21 mouse cellular contexts compared by ENCODE assay signal in the genomic region with DNA sequence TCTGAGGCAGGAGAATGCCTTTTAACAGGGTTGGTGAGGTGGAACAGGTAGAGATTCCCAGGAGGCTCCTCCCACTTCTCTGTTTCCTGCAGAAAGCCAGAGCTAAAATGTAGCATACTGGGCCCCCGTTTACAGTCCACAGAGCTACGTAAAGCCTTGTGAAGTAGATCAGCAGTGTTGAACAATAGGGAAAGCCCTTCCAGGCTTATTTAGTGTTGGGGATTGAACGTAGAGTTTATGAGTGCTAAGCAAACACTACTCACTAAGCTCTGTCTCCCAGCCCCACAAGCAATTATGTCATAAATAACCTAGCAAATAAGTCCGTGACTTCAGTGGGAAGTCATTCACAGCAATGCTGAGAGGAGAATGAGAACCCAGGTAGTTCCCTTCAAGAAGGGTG.
DNase-seq lines count a peak whose midpoint lies in the region; ATAC-seq and TF ChIP-seq lines count a peak whose summit lies in the region.
"Had no signal": no experiment of that assay in that cellular context is flagged by ENCODE, and none has a peak within 500 bp of the region (broad histone marks: within the 10 kb centered on the region; RNA-seq: fewer than 3 reads in every experiment).

No protein-coding gene starts in this region.

- DNase-seq in kidney, adult 8-10 months = no peak
- no peak for DNase-seq in midbrain, postnatal 0 days (ENCODE audit: low spot score)
- DNase-seq: adrenal gland, adult 2 months; cerebellum, adult 8-10 months; gastrocnemius, postnatal 10 days; heart, adult 11 months; heart, postnatal 36 days; kidney, postnatal 14 days; layer of hippocampus, adult 9-11 months; liver, embryonic 13.5 days; lung, embryonic 14.5 days; lung, postnatal 4 days; spleen, adult 18-20 months; thymus, adult 18-20 months; thymus, postnatal 4 days had no signal

- H3K9me3 ChIP-seq in kidney, embryonic 14.5 days (ENCODE audit: control insufficient read depth, low read length) = no peaks in the 10 kb centered on the region
- no peaks in the 10 kb centered on the region for H3K9me3 ChIP-seq in midbrain, embryonic 13.5 days
- H3K9me3 ChIP-seq in midbrain, postnatal 0 days (ENCODE audit: low read length) = no peaks in the 10 kb centered on the region
- H3K9me3 ChIP-seq in intestine, embryonic 16.5 days (ENCODE audit: control insufficient read depth, low read length) = no peaks in the 10 kb centered on the region
- no peaks in the 10 kb centered on the region for H3K9me3 ChIP-seq in limb, embryonic 12.5 days
- H3K9me3 ChIP-seq: forebrain, embryonic 13.5 days; liver, embryonic 13.5 days had no signal

- H3K4me3 ChIP-seq in kidney, embryonic 14.5 days (ENCODE audit: low read length) = no peak overlapping the region
- H3K4me3 ChIP-seq in midbrain, embryonic 13.5 days (replicated peaks) = no peak overlapping the region
- H3K4me3 ChIP-seq in midbrain, postnatal 0 days (ENCODE audit: low read depth, low read length) = no peak overlapping the region
- H3K4me3 ChIP-seq in intestine, embryonic 16.5 days (ENCODE audit: low read length) = no peak overlapping the region
- no peak overlapping the region for H3K4me3 ChIP-seq in limb, embryonic 12.5 days (replicated peaks)
- H3K4me3 ChIP-seq: forebrain, embryonic 13.5 days; liver, embryonic 13.5 days had no signal

- H3K9ac ChIP-seq in kidney, embryonic 14.5 days (ENCODE audit: low read depth, low read length) = no peak overlapping the region
- H3K9ac ChIP-seq in midbrain, embryonic 13.5 days (replicated peaks) = no peak overlapping the region
- no peak overlapping the region for H3K9ac ChIP-seq in midbrain, postnatal 0 days (replicated peaks; ENCODE audit: low read length, poor library complexity, severe bottlenecking)
- 0 out of 2 replicates have a peak overlapping the region, but pooled peaks have one; percentile 15 for H3K9ac ChIP-seq in intestine, embryonic 16.5 days (ENCODE audit: low read depth, low read length)
- H3K9ac ChIP-seq in limb, embryonic 12.5 days (replicated peaks) = no peak overlapping the region
- H3K9ac ChIP-seq: liver, embryonic 13.5 days; lung, embryonic 14.5 days had no signal

- peak overlapping the region; percentile 65; the same call in 1 of the 2 replicates for H3K27ac ChIP-seq in kidney, embryonic 14.5 days (ENCODE audit: low read depth, low read length)
- peak overlapping the region; percentile 27 for H3K27ac ChIP-seq in midbrain, embryonic 13.5 days
- no peak overlapping the region for H3K27ac ChIP-seq in midbrain, postnatal 0 days (ENCODE audit: low read depth, low read length)
- H3K27ac ChIP-seq in intestine, embryonic 16.5 days (ENCODE audit: low read length) = peak overlapping the region; percentile 66
- H3K27ac ChIP-seq in limb, embryonic 12.5 days = 0 out of 2 replicates have a peak overlapping the region, but pooled peaks have one; percentile 19
- H3K27ac ChIP-seq: forebrain, embryonic 13.5 days; liver, embryonic 13.5 days had no signal

- ATAC-seq in kidney, embryonic 14.5 days (ENCODE audit: low FRiP score, low TSS enrichment) = no peak
- ATAC-seq in midbrain, embryonic 13.5 days = no peak
- no peak for ATAC-seq in midbrain, postnatal 0 days (ENCODE audit: low FRiP score)
- peak; percentile 89 for ATAC-seq in intestine, embryonic 16.5 days
- ATAC-seq in limb, embryonic 12.5 days (ENCODE audit: insufficient number of reproducible peaks, insufficient read depth, low FRiP score, low TSS enrichment, low read depth) = no peak
- no peak for ATAC-seq in inflammation-experienced regulatory T-cells, adult 6 months

- H3K36me3 ChIP-seq in kidney, embryonic 14.5 days (ENCODE audit: control insufficient read depth, insufficient read depth, low read length) = no peaks in the 10 kb centered on the region
- no peaks in the 10 kb centered on the region for H3K36me3 ChIP-seq in midbrain, embryonic 13.5 days
- H3K36me3 ChIP-seq in midbrain, postnatal 0 days (ENCODE audit: insufficient read depth, low read length) = no peaks in the 10 kb centered on the region
- H3K36me3 ChIP-seq in intestine, embryonic 16.5 days (ENCODE audit: control insufficient read depth, insufficient read depth, low read length) = no peaks in the 10 kb centered on the region
- no peaks in the 10 kb centered on the region for H3K36me3 ChIP-seq in limb, embryonic 12.5 days
- H3K36me3 ChIP-seq: liver, embryonic 13.5 days had no signal

- no peaks in the 10 kb centered on the region for H3K27me3 ChIP-seq in kidney, embryonic 14.5 days (ENCODE audit: control insufficient read depth, insufficient read depth, low read length)
- no peaks in the 10 kb centered on the region for H3K27me3 ChIP-seq in midbrain, embryonic 13.5 days
- H3K27me3 ChIP-seq in midbrain, postnatal 0 days (ENCODE audit: insufficient read depth, low read length) = no peaks in the 10 kb centered on the region
- H3K27me3 ChIP-seq in intestine, embryonic 16.5 days (replicated peaks; ENCODE audit: control insufficient read depth, insufficient read depth, low read length) = no peaks in the 10 kb centered on the region
- no peaks in the 10 kb centered on the region for H3K27me3 ChIP-seq in limb, embryonic 12.5 days
- H3K27me3 ChIP-seq: forebrain, embryonic 13.5 days; liver, embryonic 13.5 days had no signal

- H3K4me2 ChIP-seq in kidney, embryonic 14.5 days (replicated peaks; ENCODE audit: low read depth, low read length) = no peak overlapping the region
- H3K4me2 ChIP-seq in midbrain, embryonic 13.5 days (replicated peaks) = no peak overlapping the region
- H3K4me2 ChIP-seq in midbrain, postnatal 0 days (ENCODE audit: low read depth, low read length, poor library complexity, severe bottlenecking) = no peak overlapping the region
- peak overlapping the region; percentile 24; the same call in 1 of the 2 replicates for H3K4me2 ChIP-seq in intestine, embryonic 16.5 days (ENCODE audit: low read depth, low read length)
- no peak overlapping the region for H3K4me2 ChIP-seq in limb, embryonic 12.5 days
- H3K4me2 ChIP-seq: forebrain, embryonic 13.5 days; liver, embryonic 13.5 days; lung, embryonic 14.5 days had no signal

- peaks cover 46% of the 10 kb centered on the region for H3K4me1 ChIP-seq in kidney, embryonic 14.5 days (ENCODE audit: control insufficient read depth, insufficient read depth, low read length)
- H3K4me1 ChIP-seq in midbrain, embryonic 13.5 days (replicated peaks) = peaks cover 71% of the 10 kb centered on the region
- H3K4me1 ChIP-seq in midbrain, postnatal 0 days (ENCODE audit: insufficient read depth, low read length) = peaks cover 11% of the 10 kb centered on the region; the same call in 1 of the 2 replicates
- H3K4me1 ChIP-seq in intestine, embryonic 16.5 days (ENCODE audit: control insufficient read depth, insufficient read depth, low read length) = peaks cover 43% of the 10 kb centered on the region
- peaks cover 70% of the 10 kb centered on the region for H3K4me1 ChIP-seq in limb, embryonic 12.5 days (replicated peaks)

- WGBS in kidney, embryonic 14.5 days = 4% methylated on average over 4 of the region's 4 CpGs
- 34% methylated on average over 4 of the region's 4 CpGs for WGBS in midbrain, embryonic 13.5 days
- WGBS in midbrain, postnatal 0 days = 30% methylated on average over 4 of the region's 4 CpGs
- 28% methylated on average over 4 of the region's 4 CpGs for WGBS in intestine, embryonic 16.5 days
- 18% methylated on average over 4 of the region's 4 CpGs for WGBS in limb, embryonic 12.5 days

- no peak for TF ChIP-seq CTCF in midbrain, postnatal 0 days (IDR thresholded peaks at IDR 0.05)
